Mouse (Mus musculus): ENCODE measurements around the gene Calm3.
A peak's percentile ranks its signal among the peaks of the same experiment; 100 is the strongest.

The Calm3 gene

DNA sequence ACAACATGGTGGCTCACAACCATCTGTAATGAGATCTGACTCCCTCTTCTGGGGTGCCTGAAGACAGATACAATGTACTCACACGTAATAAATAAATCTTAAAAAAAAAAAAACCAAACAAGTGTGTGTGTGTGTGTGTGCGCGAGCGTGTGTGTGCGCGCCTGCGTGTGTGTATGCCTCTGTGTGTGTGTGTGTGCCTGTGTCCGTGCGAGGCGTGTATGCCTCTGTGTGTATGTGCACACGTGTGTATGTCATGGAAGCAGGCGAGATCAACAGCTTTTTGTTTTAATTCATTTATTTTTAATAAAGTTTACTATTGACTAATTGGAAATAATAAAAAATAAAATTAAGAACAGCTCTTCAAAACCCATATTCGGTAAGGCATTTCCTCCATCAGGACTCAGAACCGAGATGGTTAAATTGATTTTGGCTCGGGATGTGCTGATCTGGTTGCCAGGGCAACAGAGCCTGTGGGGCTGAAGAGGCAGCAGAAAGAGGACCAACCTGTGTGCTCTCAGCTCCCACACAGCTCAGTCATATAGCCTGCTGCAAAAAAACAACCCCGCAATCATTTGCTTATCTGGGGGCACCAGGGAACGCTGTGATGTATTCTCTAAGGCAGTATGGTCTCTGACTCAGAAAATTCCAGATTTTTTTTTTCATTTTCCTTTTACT, 14.3 kb upstream of the Calm3 start:
- no peak for DNase-seq

DNA sequence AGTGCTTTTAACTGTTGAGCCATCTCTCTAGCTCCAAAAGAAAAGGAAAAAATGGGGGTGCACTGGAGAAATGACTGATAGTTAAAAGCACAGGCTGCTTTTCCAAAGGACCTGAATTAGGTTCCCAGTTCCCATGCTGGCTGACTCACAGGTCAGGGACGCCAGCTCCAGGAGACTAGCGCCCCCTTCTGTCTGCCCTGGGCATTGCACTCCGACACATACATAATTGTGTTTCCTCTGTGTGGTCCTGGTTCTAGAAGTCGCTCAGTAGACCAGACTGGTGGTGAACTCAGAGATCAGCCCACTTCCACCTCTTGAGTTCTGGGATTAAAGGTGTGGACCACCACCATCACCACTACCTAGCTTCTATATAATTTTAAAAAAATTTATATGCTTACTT, 13.4 kb upstream of the Calm3 start:
- no peak for DNase-seq

DNA sequence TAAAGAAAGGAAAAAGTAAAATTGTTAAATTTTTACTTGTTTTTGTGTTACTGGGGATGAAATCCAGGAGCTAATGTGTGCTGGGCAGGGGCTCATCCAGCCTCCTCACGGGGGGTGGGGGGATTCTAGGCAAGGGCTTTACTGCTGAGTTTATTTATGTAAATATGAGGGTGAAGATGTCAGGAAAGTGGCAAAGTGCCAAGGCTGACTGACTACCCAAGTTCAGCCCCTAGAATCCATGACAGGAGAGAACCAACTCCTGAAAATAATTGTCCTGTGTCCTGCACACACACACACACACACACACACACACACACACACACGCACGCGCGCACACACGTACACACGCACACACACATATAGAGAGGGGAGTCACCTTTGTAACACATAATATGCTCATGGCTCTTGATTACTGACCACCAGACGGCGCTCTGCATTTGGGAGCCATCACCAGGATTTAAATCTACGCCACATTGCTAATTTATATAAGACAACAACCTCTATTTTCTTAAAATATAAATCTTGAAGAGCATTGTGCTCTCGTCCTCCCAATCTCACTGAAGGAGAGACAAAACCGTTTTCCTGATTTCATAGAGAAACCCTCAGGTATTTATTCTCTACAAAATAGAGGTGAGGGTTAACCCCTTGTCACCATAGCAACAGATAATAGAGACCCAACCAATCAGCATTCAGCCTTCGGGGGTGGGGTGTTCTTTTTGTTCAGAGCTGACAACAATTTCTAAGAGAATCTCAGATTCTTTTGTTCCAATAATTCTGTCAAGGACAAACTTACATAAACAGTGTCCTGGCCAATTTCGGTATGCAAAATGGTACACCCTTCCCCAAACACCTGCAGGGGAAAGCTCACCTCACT, 9.0 kb upstream of the Calm3 start:
- peak; percentile 79 for DNase-seq

DNA sequence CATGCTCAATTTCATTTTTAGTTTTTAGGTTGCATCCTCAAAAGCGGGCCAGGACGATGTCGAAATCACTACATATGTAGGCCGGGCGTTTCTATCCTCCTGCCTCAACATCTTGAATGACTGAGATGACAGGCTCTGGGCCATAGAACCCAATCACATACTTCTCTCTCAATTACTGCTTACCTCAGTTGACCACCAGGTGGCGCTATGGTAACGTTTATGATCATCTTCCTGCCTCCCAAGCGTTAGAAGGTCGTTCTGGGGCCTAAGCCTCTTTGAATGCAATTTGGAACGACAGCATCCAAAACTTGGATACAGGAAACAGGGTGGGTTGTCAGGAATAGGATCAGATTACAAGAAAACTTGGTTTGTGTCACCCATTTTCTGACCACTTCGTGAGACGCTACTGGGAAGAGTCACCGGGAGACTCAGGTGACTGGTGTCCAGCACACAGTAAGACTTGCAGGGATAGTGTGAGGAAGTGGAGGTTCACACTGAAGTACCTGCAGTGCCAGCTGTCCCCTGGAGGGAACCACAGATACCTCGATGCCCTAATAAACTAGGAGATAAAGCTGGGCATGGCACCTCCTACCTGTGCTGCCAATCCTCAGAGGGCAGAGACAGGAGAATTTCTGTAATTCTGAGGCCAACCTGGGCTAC, 8.2 kb upstream of the Calm3 start:
- peak; percentile 88 for DNase-seq

DNA sequence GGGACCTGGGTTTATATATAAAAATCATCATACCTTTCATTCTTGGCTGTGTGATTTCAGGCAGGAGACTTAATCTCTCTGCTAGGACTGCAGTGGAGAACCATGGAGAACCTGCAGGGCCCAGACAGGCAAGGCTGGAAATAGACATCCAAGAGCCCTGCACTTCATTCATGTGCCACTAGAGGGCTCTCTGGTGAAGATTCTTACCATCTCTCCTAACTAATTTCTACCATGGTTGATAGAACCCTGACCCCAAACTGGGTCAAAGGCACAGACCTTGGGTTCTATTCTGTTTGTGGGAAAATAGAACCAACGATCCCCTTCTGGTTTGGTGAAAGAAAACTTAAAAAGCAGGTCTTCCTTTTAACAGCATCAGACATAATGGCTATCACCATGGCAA, 6.9 kb upstream of the Calm3 start:
- DNase-seq = peak; percentile 80

DNA sequence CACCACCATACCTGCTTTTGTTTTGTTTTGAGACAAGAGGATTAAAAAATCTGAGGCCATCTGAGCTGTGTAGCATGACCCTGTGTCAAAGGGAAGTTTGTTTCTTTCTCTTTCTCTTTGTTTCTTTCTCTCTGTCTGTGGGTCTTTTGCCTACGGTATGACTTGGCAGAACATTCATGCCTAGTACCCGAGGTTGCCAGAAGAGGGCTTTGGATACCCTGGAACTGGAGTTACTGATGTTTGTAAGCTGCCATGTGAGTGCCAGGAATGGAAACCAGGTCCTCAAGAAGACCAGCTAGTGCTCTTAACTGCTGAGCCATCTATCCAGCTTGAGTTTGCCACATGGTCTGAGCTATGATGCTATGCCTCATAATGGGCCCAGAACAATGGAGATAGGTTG, 4.4 kb upstream of the Calm3 start:
- DNase-seq = no peak

DNA sequence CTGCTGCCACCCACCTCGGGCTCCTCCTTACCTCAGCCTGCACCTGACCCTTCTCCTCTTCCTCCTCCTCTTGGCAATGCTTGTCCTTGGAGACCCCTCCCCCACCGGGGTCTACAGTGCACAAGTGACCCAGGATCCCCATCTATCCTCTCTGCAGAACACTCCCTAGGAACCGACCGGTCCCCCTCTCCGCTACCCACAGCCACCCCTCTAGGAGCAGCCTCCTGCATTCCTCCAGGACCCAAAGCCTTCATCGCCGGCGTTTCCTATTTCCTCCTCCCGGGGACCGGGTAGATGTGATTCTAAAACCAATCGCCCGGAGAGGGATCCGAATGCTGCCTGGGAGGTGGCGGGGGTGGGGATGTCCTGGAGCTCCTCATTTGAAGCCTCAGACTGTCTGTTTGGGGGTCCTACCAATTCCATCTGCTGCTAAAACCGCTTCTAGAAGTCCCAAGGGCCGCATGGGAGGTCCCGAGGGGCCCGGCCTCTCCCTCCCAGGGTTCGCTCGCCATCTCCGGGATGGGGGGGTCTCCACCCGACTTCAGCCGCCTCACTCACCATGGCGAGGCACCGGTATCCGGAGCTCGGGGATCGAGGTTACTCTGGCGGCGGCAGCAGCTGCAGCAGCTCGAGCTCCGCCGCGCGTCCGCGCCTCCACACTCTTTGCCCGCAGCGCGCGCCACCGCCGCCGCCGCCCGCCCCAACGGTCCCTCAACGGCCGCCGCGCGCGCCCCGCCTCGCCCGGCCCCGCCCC, 454 bp downstream of the Calm3 start:
- peak; percentile 87 for DNase-seq

DNA sequence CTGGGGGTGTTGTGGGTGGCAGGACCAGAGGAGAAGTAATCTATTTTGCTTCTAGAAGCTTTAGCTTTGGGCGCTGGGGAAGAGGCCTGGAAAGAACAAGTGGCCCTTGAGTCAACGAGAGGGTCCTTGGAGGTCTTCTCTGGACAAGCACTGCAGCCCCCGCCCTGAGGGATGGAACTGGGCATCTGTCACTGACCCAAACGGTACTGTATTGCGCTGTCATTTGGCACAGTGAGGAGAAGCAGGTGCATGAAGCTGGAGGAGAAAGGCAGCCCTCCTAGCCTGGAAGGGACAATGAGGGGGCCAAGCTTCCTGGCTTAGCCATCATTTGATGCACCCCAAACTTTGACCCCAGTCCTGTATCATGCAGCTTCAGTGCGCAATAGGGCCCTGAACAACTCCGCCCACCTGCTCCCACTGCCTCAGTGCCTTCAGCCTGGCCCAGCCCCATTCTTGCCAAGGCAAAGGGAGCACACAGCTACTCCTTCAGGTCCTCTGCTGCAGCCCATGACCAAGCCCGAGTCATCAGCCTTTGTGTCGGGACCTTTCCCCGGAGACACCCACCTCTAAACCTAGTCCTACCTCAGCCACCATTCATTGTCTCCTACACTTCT, 1.4 kb downstream of the Calm3 start:
- DNase-seq = peak; percentile 83

DNA sequence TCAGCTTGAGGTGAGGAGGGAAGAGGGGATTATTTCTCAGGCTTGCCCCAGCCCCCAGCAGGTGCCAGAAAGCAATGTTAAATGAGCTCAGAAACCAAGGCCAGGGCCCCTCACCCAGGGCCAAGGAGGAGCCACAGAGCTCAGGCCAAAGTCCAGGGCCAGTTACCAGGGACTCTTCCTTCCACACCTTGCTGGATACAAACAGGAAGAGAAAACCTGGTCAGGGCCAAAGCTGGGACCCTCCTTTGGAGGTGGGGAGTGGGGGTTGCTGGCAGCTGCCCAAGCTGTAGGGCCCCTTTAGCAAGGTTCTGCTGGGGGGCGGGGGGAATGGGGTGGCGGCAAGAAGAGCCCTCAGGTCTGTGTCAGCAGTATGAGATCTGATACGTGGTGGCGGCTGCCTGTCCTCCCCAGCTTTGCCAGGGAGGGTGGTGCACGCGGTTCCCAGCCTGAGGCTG, 2.0 kb downstream of the Calm3 start:
- DNase-seq = peak; percentile 75

DNA sequence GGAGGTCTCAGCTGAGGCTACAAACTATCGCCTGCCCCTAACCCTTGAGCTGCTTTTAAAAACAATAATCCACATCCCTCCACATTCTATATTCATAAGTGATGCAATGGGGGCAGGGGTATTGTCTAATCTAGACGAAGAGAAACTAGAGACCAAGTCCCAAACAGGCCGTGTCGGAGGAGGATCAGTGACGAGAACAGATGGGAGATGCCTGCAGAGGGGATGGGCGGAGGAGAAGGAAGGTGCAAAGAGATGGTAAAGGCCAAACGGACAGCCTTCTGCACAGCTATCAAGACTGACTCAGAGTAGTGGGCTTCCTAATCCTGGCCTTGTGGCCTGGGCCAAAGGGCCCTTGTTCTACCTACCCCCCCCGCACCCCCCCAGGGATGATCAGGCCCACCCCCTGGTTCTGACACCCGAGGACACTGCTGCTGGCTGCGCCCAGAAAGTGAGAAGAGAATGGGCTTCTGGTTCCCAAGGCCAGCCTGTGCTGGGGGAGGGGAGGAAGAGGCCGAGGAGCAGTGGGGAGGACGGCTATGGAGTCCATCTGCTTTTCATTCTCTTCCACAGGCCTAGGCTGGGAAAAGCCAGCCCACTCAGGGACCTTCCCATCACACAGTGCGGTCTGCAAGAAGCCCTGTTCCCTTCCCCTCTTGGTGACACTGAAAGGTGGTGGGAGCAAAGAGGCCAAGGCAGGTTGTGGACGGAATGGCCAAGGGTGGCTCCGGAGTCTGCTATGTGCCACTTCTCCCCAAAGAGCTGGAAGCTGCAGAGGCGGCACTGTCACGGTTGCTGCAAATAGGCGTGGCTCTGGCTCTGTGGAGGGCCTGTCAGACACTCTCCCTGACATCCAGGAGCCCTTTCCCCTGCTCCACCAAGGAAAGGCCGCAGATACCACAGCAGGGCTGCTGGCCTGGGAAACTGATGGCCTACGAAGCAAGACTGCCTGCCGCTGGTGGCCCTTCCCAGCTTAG, 2.8 kb downstream of the Calm3 start:
- DNase-seq = peak; percentile 75

DNA sequence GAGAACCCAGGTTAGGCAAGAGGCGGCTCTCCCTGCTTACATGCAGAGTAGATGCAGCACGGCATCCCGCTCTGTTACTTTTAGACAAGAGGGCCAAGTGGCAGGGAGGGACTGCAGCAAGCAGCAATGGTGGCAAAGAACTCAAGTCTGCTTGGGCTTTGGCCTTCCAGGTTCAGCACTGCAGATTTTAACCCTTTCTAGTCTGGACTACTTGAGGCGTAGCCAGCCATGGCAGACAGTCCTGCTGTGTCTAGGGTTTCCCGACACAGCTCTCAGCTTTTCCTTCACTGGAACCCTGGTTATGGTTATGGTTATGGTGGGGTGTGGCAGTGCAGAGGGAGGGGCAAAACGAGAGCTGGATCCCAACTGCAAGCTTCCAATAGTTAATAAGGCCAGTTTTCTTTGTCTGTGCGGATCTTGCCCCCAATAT, 3.7 kb downstream of the Calm3 start:
- DNase-seq = no peak

DNA sequence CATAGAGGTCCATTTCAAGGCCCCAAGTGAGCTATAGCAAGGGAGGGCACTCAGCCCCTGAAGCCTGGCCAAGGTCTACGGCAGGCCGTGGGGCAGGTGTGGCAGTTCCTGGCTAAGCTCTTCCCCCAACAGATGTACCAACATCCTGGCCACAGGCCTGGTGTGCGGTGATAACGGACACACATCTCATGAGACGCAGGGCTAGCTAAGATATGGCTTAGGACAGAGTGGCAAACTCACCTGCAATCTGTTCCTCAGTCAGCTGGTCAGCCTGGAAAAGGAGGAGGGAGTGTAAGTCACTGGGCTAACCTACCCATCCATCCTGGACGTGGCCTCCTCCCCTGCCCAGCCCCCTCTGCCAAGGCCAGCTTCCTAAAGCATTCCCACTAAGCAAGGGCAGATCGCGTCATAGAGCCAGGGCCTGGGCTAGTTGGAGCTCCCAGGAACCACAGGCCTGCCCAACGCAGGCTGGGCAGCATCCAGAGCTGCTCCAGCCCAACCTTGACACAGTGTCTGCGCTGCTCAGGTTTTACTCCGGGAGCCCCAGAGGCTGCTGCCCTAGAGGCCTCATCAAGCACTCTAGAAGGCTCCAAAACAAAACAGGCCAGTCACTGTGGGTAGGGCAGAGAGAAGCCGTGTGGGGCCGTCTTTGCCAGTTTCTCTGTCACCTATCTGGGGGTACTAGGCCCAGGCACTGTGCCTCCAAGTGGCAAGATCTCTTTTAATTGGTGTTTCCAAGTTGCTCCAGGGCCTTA, 4.3 kb downstream of the Calm3 start:
- DNase-seq = peak; percentile 68

DNA sequence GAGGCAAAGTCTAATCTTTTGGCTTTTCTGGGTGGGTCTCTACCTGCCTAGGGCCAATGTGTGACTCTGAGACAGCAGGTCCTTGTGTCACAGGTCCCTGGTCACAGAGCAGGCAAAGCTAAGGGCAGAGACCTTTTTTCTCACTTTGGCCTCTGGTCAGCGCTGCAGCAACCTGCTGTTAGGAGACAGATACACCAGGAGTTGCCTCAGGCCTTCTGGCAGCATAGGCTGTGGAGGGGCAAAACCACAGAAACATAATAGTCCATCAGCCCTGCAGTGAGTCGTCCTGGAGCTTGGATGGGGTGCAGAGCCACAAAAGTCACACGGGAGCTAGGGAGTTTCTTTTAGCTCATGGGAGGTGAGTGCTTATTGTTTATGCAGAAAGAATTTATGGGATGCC, 5.2 kb downstream of the Calm3 start:
- DNase-seq = peak; percentile 57

DNA sequence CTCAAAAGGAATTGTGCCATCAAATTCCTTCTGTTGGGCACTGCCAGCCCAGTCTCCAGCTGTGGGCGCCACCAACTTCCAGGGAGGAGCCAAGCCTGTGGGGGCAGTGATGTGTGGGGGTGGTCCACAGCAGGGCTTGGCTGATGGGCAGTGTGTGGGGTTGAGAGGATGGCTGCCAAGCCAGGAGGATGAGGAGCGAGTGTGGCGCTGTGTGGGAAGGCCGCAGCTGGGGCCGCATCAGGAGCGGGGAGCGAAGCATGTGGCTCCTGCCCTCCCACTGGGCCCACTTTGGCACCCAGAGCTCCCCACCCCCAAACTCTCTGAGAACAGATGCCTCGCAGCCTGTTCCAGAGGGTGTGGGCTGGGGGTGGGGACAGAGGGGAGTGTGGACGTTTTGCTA, 5.9 kb downstream of the Calm3 start:
- peak; percentile 73 for DNase-seq

DNA sequence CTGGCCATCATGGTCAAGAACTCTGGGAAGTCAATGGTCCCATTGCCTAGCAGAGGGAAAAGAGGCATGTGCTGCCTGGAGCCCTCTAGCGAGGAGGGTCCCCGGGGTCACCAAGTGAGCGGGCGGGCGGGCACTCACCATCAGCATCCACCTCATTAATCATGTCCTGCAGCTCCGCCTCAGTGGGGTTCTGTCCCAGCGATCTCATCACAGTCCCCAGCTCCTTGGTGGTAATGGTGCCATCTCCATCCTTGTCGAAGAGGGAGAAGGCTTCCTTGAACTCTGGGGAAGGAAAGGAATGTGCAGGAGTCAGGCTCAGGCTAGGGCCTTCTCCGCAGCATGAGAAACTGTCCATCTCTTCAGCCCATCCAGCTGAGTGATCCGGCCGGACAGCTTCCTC, 6.5 kb downstream of the Calm3 start:
- DNase-seq = no peak

DNA sequence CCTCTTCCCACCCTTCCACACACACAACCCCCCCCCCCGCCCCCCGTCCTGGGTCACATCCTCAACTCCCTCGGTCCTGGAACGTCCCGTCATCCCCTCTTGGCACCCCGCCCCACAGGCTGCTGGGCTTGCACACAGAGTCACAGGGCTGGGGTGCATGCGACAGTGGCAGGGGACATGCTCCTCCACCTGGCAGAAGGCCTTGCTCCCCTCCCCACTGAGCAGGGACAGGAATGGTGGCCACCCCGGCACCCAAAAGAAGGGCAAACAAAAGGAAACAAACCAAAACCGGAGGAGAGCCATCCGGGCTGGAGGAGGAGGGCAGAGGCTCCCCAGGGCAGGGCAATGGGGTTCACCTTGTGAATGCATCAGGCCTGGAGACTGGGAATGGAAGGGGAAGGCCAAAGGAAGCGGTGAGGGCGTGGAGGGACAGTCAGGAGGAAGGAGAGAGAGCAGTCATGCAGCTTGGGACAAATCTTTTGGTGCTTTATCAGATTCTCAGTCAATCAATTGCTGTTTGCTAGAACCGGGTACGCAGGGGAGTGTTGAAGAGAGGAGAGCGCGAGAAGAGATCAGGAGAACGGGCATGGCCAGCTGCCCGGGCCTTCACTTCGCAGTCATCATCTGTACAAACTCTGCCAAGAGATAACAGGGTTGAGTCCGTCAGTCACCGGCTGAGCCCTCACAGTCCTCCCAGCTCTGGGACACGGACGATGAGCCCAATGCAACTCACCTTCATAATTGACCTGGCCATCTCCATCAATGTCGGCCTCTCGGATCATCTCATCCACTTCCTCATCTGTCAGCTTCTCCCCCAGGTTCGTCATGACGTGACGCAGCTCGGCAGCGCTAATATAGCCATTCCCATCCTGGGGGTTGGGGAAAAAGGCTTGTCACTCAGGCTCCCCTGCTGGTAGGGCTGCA, 7.3 kb downstream of the Calm3 start:
- DNase-seq = peak; percentile 76

DNA sequence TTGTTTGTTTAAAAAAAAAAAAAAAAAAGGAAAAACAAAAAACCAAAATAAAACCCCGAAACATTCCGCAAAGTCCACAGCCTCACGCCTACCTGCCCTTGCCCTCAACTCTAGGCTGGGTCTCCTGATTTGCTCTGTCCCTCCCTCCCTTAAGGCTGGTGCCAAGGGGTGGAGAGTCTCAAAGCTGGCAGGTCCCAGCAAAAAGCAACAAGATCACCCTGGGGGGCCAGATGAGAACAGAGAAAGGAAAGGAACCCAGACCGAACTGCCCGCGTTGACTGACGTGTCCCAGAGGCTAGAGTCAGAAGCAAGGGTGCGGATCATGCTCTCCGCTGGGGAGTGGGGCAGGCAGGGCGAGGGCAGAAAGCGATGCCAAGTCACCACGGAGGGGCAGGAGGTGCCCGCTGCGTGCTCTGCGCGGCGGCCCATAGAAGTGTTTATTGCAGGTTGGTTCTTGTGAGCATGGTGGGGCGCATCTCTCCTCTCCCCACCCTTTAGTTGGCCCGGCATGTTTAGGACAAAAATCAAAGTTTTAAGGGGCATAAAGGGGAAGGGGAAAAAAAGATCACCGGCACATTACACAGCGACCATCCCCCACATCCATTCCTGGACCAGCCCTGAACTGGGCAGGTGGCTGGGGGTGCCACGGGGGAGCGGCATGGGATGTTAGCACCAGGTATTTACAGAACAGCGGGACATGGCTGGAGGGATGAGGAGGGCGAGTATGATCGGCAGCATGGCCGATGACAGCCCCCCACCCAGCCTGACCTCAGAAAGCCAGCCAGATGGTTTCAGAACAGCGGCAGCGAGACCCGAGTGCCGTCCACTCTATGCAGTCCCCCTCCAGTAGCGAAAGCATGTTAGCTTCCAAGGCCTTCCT, 8.2 kb downstream of the Calm3 start:
- peak; percentile 68 for DNase-seq
